7 mouse cellular contexts compared by ENCODE assay signal in the genomic region with DNA sequence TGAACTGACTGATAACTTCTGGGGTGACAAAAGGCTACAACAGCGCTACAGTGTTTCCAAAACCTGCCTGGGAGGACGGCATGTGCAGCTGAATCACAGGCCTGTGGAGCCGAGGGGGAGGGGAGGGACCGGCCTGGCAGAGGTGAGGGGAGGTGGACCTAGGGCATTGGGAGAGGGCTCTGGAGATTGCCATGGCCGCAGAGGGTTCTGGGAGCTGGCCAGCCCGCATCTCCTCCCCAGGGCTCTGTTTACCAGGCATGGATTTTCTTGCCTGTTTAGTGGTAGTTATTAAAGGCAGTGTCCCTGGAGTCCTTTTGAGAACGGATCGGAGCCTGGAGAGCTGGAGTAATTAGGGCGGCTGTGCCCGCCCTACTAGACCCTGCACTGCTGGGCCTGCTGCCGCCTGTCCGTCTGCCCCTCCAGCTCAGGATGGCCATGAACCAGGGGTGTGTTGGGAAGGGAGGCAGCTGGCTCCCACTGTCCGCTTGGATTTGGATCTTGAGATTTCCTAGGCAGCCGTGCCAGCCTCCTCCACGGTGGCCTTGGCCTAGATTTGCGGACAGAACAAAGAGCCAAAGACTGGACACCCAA. TPM values are rescaled to one million over a fixed set of nuclear protein-coding genes. Genes with fewer than 3 reads are reported as not detected.
DNase-seq lines count a peak whose midpoint lies in the region; ATAC-seq lines count a peak whose summit lies in the region.

No protein-coding gene starts in this region.

- 0 out of 2 replicates have a peak, but pooled peaks have one; percentile 4 for ATAC-seq in hindbrain, embryonic 15.5 days (ENCODE audit: low FRiP score, low read depth)

- no peak overlapping the region for H3K4me3 ChIP-seq in hindbrain, embryonic 15.5 days

- peak overlapping the region; percentile 48 for H3K27ac ChIP-seq in hindbrain, embryonic 15.5 days (replicated peaks)

- H3K4me1 ChIP-seq in hindbrain, embryonic 15.5 days (replicated peaks): peaks cover 59% of the 10 kb centered on the region

- DNase-seq in ovary, adult 18-20 months (ENCODE audit: low spot score): peak; percentile 78
- no peak for DNase-seq in ovary, postnatal 10 days (ENCODE audit: low spot score)
- peak; percentile 71 for DNase-seq in cerebellum, adult 9-10 months
- peak; percentile 92 for DNase-seq in testis, postnatal 10 days (ENCODE audit: low spot score)
- no peak for DNase-seq in gastrocnemius, adult 8-10 months (ENCODE audit: low spot score in 2 of 2)
- no peak for DNase-seq in yolk sac, embryonic 10.5 days (ENCODE audit: low spot score)

- no peak overlapping the region for H3K9ac ChIP-seq in hindbrain, embryonic 15.5 days

- H3K9me3 ChIP-seq in hindbrain, embryonic 15.5 days: no peaks in the 10 kb centered on the region

- 26% methylated on average over 16 of the region's 16 CpGs for WGBS in hindbrain, embryonic 15.5 days

- peaks cover 9% of the 10 kb centered on the region for H3K36me3 ChIP-seq in hindbrain, embryonic 15.5 days

- no peak overlapping the region for H3K4me2 ChIP-seq in hindbrain, embryonic 15.5 days

- peaks cover 24% of the 10 kb centered on the region for H3K27me3 ChIP-seq in hindbrain, embryonic 15.5 days

RNA-seq across cellular contexts. Expression of a gene that starts 12.8 kb away (rescaled TPM):
- 56.2 and 69.9 TPM in 2 replicates for polyA plus RNA-seq in hindbrain, embryonic 15.5 days (2015; fragmentation: Nextera tagmentation; extraction: Ambion mirVana)
- 1 to 10 TPM in 1 of 4 experiments, under 1 TPM in 3; 0.22 to 1.3 (median 0.31) TPM for total RNA-seq in gastrocnemius, adult 8-10 months (2022)

RNA-seq across cellular contexts. Expression of a gene that starts 50.3 kb away (rescaled TPM):
- 0.78 and 0.92 TPM in 2 replicates for polyA plus RNA-seq in hindbrain, embryonic 15.5 days (2015; fragmentation: Nextera tagmentation; extraction: Ambion mirVana)
- total RNA-seq in gastrocnemius, adult 8-10 months (2022): not detected

RNA-seq across cellular contexts. Expression of a gene that starts 50.8 kb away (rescaled TPM):
- polyA plus RNA-seq in hindbrain, embryonic 15.5 days (2015; fragmentation: Nextera tagmentation; extraction: Ambion mirVana): 0.27 and 0.84 TPM in 2 replicates
- under 1 TPM in 2 of 4 experiments, not detected in 2; 0.07 to 0.16 TPM for total RNA-seq in gastrocnemius, adult 8-10 months (2022)

Comparison
In these comparisons a context has a peak if more than half of its experiments do, and no peak if none do; other contexts are left out.
1. DNase-seq: peak in ovary, adult 18-20 months (single experiment), cerebellum, adult 9-10 months (single experiment) and testis, postnatal 10 days (single experiment); none in ovary, postnatal 10 days (single experiment), gastrocnemius, adult 8-10 months (0 of 2) and yolk sac, embryonic 10.5 days (single experiment).